Comparison of ENCODE assay signal across 17 mouse cellular contexts in the genomic region with DNA sequence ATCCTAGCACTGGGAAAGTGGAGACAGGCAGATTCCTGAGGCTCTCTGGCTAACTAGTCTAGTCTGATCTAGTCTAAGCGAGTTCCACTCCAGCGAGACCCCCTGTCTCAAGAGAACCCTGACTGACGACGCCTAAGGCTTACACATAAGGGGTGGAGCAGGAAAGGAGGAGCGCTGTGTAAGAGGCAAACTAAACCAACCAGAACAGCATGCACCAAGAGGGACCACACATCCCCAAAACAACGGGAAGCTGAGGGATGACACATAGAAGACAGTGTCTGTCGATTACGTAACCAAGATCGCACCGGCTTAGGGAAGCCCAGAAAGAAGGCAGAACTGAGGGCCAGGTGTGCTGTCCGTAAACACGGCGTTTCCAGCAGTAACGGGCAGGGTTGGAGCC. TPM values are rescaled to one million over a fixed set of nuclear protein-coding genes. Genes with fewer than 3 reads are reported as not detected.
"Had no signal": no experiment of that assay in that cellular context is flagged by ENCODE, and none has a peak within 500 bp of the region (broad histone marks: within the 10 kb centered on the region; RNA-seq: fewer than 3 reads in every experiment).

No protein-coding gene starts in this region.

- ATAC-seq: midbrain, embryonic 13.5 days had no signal

- H3K4me2 ChIP-seq: limb, embryonic 13.5 days; midbrain, embryonic 13.5 days had no signal

- H3K4me1 ChIP-seq: limb, embryonic 13.5 days; midbrain, embryonic 13.5 days had no signal

- H3K27me3 ChIP-seq: midbrain, embryonic 13.5 days had no signal

- H3K36me3 ChIP-seq: limb, embryonic 13.5 days; midbrain, embryonic 13.5 days had no signal

- DNase-seq: kidney, adult 11 months; kidney, adult 9 months; kidney, postnatal 36 days; left cerebral cortex, postnatal 4 days; lung, adult 18-20 months; lung, postnatal 4 days; right cerebral cortex, adult 18-20 months; right cerebral cortex, postnatal 25 days had no signal

- H3K9ac ChIP-seq: limb, embryonic 13.5 days; liver, embryonic 14.5 days; midbrain, embryonic 13.5 days had no signal

- H3K27ac ChIP-seq: kidney, postnatal 0 days; limb, embryonic 13.5 days; liver, embryonic 14.5 days; midbrain, embryonic 13.5 days had no signal

- H3K9me3 ChIP-seq: limb, embryonic 13.5 days; midbrain, embryonic 13.5 days had no signal

- H3K4me3 ChIP-seq: limb, embryonic 13.5 days; midbrain, embryonic 13.5 days had no signal

RNA-seq across cellular contexts. Expression of gene Pkd1l2, which starts 2.6 kb away (rescaled TPM):
- total RNA-seq: left cerebral cortex, postnatal 10 days; left cerebral cortex, postnatal 4 days; liver, adult 2 months had no signal
- polyA plus RNA-seq: kidney, postnatal 0 days; limb, embryonic 13.5 days; liver, adult 2 months; liver, embryonic 14.5 days; lung, embryonic 16.5 days; midbrain, embryonic 13.5 days had no signal

RNA-seq across cellular contexts. Expression of gene Bco1, which starts 16.0 kb away (rescaled TPM):
- total RNA-seq: layer of hippocampus, adult 18-20 months; left cerebral cortex, adult 18-20 months; left cerebral cortex, postnatal 10 days had no signal
